Mouse (Mus musculus): ENCODE measurements around the gene Pax5. TPM values are rescaled to one million over a fixed set of nuclear protein-coding genes. Genes with fewer than 3 reads are reported as not detected.

The Pax5 gene
- total RNA-seq, 2 experiments from 2014 or later = not detected

- ATAC-seq (replicated peaks; ENCODE audit: low FRiP score, poor library complexity, severe bottlenecking) = no peak
These were observed 39.9 kb downstream of the Pax5 start for GRCm38 (mm10) chr4:44670380-44670779.

DNA sequence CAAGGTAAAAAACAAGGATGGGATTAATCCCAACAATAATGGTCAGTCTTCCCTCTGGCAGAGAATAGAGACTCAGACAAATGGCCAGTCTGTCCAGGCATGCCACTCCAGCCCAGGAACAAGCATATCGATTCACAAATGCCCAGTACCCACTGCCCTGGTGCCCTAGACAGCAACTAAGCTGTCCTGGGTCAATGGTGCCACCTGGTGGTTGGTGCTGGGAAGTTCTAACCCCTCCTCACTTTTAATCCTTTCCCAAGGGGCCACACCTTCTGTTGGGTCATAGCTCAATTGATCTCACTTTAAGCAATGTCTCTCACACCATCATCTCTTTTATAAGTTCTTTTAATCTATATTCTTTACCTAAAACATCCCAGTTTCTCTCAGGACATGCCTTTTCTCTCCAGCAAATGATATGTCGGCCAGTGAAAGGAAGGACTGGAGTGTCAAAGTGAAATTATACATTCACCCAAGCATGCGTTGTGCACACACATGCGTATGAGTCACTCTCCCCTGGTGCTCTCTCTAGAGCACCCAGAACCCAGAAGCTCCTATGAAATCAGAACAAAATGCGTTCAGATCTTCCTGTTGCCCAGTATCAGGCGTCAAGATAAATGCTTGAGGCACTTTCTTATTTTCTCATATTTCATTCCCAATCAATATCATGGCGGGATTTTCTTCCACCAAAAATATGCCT lies 40.7 kb downstream of the Pax5 start:
- no peak for ATAC-seq (replicated peaks; ENCODE audit: low FRiP score, poor library complexity, severe bottlenecking)

- ATAC-seq (replicated peaks; ENCODE audit: low FRiP score, poor library complexity, severe bottlenecking) = no peak
These were observed 41.7 kb downstream of the Pax5 start for GRCm38 (mm10) chr4:44668574-44668973.

DNA sequence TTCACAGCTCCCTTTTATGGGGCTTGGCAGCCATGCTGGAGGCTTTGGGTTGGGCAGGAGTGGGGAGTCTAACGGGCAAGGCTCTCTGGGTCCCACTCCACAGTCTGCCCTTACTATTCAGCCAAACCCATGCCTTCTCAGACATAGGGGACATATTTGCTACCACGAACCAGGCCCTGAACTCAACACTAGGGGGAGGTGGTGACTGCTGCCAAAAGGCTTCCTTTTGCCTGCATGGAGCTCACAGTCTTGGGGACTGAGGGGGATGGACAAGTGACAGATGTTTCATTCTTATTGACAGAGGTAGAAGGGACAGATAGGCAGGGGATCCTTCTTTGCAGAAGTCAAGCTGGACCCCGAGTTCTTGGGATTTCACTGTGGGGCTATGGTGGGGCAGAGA lies 42.1 kb downstream of the Pax5 start:
- no peak for ATAC-seq (replicated peaks; ENCODE audit: low FRiP score, poor library complexity, severe bottlenecking)

DNA sequence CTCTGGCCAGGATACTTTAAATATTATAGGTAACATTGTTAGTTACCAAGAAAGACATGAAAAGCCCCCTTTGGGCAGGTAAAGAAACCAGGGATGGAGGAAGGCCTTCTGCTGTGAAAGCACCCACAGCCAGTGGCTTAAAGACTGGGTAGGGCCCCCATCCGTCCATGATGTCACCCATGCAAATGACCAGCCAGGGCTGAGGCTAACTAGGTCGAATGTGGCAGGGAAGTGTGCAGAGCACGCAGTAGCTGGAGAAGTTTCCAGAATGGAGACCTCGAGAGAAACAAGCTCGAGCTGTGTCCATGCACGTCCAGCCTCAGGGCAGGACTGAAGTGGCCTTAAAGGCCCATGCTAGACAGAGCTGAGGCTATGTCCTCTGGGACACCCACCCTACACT lies 42.9 kb downstream of the Pax5 start:
- ATAC-seq (replicated peaks; ENCODE audit: low FRiP score, poor library complexity, severe bottlenecking) = no peak

DNA sequence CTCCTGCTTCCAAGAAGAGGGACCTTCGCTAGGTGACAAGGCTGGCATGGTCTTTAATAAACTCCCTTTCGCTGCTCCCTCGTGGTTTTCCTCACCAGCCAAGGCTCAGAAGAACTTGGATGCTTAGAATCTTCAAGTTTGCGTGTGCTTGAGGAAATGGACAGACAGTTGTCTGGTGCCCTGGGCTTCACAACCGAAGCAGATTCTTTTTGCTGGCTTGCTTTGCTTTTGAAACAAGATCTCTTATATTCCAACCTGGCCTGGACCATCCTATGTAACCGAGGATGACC lies 45.6 kb downstream of the Pax5 start:
- ATAC-seq (replicated peaks; ENCODE audit: low FRiP score, poor library complexity, severe bottlenecking) = no peak

GRCm38 (mm10) chr4:44664004-44664766 lies 46.1 kb downstream of the Pax5 start:
- ATAC-seq (replicated peaks; ENCODE audit: low FRiP score, poor library complexity, severe bottlenecking) = no peak

DNA sequence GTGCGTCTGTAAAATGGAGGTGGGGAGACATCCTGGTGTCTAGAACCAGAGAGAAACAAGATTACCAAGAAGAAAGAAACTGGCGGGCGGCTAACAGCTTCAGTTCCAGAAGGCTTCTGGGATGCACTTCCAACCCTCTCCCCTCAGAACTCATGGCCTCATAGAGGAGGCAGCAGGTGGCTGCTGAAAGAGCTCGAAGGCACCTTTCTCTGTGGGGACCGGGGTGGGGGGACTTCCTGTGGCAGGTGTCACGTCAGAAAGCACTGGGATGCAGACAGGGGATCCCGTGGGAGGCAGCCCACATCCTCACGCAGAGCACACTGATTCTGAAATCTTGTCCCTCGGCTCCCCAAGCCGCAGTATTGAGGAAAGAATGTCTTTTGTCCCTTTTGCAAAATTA lies 46.8 kb downstream of the Pax5 start:
- ATAC-seq (replicated peaks; ENCODE audit: low FRiP score, poor library complexity, severe bottlenecking) = no peak

- ATAC-seq (replicated peaks; ENCODE audit: low FRiP score, poor library complexity, severe bottlenecking) = no peak
These were observed 65.1 kb downstream of the Pax5 start for GRCm38 (mm10) chr4:44645181-44645580.

GRCm38 (mm10) chr4:44641831-44642587 lies 68.3 kb downstream of the Pax5 start:
- no peak for ATAC-seq (replicated peaks; ENCODE audit: low FRiP score, poor library complexity, severe bottlenecking)

DNA sequence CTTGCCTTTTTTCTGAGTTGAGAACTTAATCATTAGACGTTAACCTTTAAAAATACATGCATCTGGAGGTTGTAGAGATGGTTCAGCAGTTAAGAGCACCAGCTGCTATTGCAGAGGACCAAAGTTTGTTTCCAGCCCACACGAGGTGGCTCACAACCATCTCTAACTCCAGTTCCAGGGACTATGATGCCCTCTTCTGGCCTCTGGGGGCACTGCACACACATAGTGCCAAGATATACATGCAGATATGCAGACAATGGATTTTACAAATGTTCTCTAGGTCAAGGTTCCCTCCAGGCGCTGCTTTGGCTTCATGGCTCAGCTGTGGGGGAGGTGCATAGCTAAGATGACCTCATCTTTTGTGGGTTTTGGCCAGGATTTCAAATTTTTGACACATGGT lies 74.7 kb downstream of the Pax5 start:
- ATAC-seq (replicated peaks; ENCODE audit: low FRiP score, poor library complexity, severe bottlenecking) = no peak

- no peak for ATAC-seq (replicated peaks; ENCODE audit: low FRiP score, poor library complexity, severe bottlenecking)
These were observed 76.4 kb downstream of the Pax5 start for GRCm38 (mm10) chr4:44633694-44634524.

- no peak for ATAC-seq (replicated peaks; ENCODE audit: low FRiP score, poor library complexity, severe bottlenecking)
These were observed 80.2 kb downstream of the Pax5 start for GRCm38 (mm10) chr4:44630059-44630458.

DNA sequence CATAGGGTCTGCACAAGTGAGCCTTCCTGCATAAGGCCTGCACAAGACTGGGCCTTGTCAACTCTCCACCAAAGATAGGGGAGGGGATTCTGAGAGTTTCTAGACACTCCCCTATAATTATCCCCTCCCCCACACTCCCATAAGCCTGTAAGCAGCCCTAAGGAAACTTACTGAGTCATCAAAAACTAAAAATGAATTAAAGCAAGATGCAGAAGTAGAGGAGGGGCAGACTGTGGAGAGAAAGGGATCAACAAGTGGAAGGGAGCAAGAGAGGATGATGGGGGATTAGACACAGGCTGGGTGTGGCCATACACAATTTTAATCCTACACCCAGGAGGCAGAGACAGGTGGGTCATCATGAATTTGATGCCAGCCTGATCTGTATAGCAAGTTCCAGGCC lies 82.4 kb downstream of the Pax5 start:
- no peak for ATAC-seq (replicated peaks; ENCODE audit: low FRiP score, poor library complexity, severe bottlenecking)

DNA sequence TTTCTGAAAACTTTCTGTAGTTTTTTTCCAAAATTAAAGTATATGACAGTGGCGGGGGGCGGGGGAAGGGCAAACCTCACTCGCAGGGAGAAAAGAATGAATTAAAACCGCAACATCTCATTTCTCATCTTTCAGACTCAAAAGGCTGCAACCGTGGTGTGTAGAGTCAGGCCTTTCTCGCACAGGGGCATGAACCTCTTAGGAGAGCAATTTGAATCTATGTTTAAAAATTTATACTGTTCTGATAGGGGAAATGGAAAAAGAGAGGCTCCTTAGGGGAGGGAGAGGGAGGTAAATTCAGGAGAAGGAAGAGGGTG lies 85.2 kb downstream of the Pax5 start:
- no peak for ATAC-seq (replicated peaks; ENCODE audit: low FRiP score, poor library complexity, severe bottlenecking)

DNA sequence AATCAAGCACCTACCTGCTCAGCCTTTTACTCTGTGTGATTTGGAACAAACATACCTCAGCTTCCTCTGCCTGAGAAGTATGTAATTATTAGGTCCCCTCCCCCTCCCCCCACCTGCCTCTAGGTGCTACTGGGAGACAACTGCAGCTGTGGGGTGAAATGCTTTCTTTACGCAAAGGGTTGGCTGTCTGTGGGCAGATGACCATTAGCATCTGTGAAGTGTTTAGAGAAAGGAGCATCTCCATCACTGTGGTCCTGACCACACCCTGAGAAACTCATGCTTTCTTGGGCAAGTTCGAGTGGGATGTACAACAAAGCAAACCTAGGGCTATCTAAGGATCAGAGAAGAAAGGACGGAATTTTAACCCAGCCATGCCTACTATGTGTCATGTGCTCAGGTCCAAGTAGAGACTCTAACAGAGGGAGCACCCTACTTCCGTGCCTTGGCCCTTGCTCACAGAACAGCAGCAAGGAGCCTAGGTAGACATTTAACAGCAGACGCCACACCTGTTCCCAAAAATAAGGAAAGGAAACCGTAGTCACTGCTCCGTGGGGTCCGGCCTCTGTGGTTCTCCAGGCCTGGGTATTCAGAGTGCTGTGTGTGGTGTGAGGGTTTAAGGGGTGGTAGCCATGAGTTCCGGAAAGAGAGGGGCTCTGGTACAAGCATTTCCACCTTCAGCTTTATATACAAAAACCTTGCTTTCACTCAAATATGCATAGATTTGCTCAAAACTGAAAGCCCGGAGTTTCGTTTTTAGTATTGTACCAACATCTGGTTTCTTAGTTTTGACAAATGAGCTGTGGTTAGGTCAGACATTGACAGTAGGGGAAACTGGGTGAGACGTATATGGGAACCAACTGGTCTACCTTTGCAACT lies 85.8 kb downstream of the Pax5 start:
- no peak for ATAC-seq (replicated peaks; ENCODE audit: low FRiP score, poor library complexity, severe bottlenecking)

DNA sequence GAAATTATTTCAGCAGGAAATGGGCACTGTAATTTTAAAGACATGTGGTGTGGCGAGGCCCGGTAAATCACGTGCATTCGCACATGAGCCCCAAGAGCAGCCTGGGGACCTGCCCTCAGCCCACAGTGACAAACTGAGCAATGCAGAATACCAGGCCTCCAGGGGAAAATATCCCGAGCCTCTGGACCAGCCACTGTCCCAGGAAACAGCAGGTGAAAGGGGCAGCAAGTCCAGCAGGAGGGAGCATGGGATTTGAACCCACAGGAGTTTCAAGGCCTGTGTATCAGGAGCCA lies 86.9 kb downstream of the Pax5 start:
- no peak for ATAC-seq (replicated peaks; ENCODE audit: low FRiP score, poor library complexity, severe bottlenecking)

DNA sequence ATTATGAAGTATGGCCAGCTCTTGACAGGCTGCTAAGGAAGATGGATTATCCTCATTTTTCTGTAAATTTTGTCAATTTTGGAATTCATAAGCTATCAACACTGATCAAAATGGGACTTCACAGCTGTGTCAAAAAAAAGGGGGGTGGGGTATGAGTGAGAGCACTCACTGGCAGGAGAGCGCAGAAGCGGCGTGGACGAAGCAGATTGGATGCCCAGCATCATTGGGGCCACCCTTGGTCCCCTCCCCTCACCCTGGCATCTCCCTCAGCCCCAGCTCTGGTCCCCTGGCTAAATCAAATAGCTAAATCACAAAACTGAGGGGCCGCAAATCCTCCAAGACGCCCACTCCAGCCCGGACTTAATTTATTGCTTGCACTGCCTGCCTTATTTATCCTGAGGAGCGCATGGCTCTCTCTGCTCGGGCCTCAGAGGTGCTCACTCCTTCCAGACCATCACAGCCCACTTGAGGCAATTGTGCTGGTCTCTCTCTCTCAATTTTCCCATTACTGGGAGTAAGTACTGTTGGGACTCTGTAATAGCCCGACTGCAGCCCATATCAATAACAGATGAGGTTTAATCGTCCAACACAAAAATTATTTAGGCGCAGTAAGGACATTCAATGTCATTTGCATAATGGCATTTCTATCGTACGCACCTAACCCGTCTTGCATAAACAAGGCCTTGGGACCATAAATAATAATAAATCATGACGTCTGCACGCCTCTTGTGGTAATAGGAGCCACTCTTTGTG lies 87.4 kb downstream of the Pax5 start:
- no peak for ATAC-seq (replicated peaks; ENCODE audit: low FRiP score, poor library complexity, severe bottlenecking)

DNA sequence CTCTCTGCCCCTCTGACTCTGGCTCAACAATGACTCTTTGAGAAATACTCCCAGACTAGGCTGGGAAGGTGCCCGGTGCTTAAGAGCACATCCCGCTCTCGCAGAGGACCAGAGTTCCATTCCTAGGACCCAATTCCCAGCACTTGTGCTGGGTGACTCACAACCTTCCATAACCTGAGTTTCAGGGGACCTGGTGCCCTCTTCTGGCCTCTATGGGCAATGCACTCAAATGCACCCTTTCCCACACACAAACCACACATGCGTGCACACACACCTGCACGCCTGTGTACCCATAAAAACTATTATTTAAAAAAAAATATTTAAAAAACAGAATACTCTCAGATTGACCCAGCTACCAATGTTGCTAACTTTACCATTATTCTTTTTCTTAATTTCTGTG lies 90.0 kb downstream of the Pax5 start:
- ATAC-seq (replicated peaks; ENCODE audit: low FRiP score, poor library complexity, severe bottlenecking) = no peak
